Mouse (Mus musculus) CH12.LX (cell line): Measurements from ENCODE around the gene Rftn2.

ENCODE experiments used
- CTCF ChIP-seq, 2 experiments: IDR thresholded peaks in 1 of 2; conservative IDR thresholded peaks in 1 of 2; 2 replicates each; pipeline ENCODE4 v1.5.1; 2011 to 2012; ENCODE audit warnings: low read depth in 2 of 2, low read length in 2 of 2, improper control_type of control experiment in 1 of 2, inconsistent platforms in 1 of 2, mild to moderate bottlenecking in 1 of 2, moderate library complexity in 1 of 2
- EP300 ChIP-seq: IDR thresholded peaks from 2 replicates; pipeline ENCODE4 v1.6.1; 2011; ENCODE audit warnings: low read length, improper control_type of control experiment
- MAZ ChIP-seq: IDR thresholded peaks from 2 replicates; pipeline ENCODE4 v1.6.1; 2012; ENCODE audit warnings: low read depth, mild to moderate bottlenecking, inconsistent platforms, low read length, improper control_type of control experiment, moderate library complexity
- MXI1 ChIP-seq: IDR thresholded peaks from 2 replicates; pipeline ENCODE4 v1.6.1; 2011; ENCODE audit warnings: mild to moderate bottlenecking, low read depth, low read length, improper control_type of control experiment
- POLR2A ChIP-seq: IDR thresholded peaks from 2 replicates; pipeline ENCODE4 v1.6.1; 2011; ENCODE audit warnings: low read depth, mild to moderate bottlenecking, improper control_type of control experiment, low read length
- SIN3A ChIP-seq: IDR thresholded peaks from 2 replicates; pipeline ENCODE4 v1.6.1; 2012; ENCODE audit warnings: low read length, improper control_type of control experiment, inconsistent platforms
- SMC3 ChIP-seq: IDR thresholded peaks from 2 replicates; pipeline ENCODE4 v1.6.1; 2011; ENCODE audit warnings: low read depth, low read length, improper control_type of control experiment
- TBP ChIP-seq: conservative IDR thresholded peaks from 2 replicates; pipeline ENCODE4 v1.6.1; 2011; ENCODE audit warnings: low read depth, low read length, improper control_type of control experiment
- UBTF ChIP-seq: IDR thresholded peaks from 2 replicates; pipeline ENCODE4 v1.6.1; 2012; ENCODE audit warnings: low read depth, mild to moderate bottlenecking, inconsistent platforms, low read length, improper control_type of control experiment, moderate library complexity
- USF2 ChIP-seq: conservative IDR thresholded peaks from 2 replicates; pipeline ENCODE4 v1.6.1; 2011; ENCODE audit warnings: low read depth, low read length, improper control_type of control experiment

DNA sequence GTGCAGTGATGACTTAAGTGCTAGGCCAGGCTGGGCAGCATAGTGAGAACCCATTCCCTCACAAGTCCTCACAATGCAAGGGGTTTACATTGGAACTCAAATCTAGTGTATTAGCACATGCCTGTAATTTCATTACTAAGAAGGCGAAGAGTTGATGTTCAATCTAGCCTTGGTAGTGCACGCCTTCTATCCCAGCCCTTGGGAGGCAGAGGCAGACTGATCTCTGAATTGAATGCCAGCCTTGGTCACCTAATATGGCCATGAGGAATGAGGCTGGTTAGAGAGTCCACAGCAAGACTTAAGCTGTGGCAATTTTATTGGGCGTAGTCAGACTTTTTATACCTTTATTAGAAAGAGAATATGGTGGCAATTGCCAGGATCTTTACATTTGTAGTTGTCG is 82.2 kb downstream of the Rftn2 start:
- TF ChIP-seq MXI1 (no peak), UBTF (no peak), USF2 (no peak), TBP (no peak), SIN3A (no peak), MAZ (no peak), POLR2A (no peak), CTCF (conservative IDR thresholded peaks at IDR 0.05 in 1 of 2, IDR thresholded peaks at IDR 0.05 in 1 of 2; ENCODE audit: low read depth in 2 of 2, low read length in 2 of 2) (no peak), EP300 (no peak), SMC3 (no peak)
